Mouse (Mus musculus) mesoderm, embryonic 11.5 days (tissue): Measurements from ENCODE around the gene Zbtb12.
"Not testable (repeated sequence)": the region's sequence is repeated elsewhere in the genome, so short reads cannot be mapped to it uniquely, and the experiment has no call there.

Experiments used
- DNase-seq: peaks from one replicate; pipeline ENCODE4 v3.0.0-alpha.2; 2012; ENCODE audit warnings: low read depth, low spot score

The Zbtb12 gene

DNA sequence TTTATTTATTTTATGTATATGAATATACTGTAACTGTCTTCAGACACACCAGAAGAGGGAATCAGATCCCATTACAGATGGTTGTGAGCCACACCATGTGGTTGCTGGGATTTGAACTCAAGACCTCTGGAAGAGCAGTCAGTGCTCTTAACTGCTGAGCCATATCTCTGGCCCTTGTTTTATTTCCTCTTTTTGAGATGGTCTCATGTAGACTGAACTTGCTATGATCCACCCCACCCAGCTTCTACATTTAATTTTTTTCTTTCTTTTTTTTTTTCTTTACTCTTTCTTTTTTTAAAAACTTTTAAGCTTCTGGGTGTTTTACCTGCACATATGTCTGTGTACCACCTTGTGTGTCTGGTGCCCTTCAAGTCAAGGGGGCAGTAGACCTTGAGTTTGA, 21.5 kb downstream of the Zbtb12 start:
- not testable (repeated sequence) for DNase-seq

GRCm38 (mm10) chr17:34901948-34902347, 22.7 kb downstream of the Zbtb12 start:
- DNase-seq = not testable (repeated sequence)

DNA sequence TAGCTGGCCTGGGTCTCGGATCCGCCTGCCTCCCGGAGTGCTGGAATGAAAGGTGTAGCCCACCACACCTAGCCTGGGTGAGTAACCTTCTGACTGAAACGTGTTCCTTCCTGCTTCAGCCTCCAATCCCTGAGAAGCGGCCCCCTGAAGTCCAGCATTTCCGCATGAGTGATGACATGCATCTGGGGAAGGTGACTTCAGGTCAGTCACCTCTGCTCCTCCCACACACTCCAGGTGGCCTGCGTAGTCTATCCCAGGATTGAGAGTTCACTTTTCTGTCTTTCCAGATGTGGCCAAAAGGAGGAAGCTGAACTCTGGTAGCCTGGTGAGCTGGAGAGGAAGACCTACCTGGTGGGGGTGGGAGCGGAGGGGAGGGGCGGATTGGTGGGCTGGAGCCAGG, 23.6 kb downstream of the Zbtb12 start:
- no peak for DNase-seq

- no peak for DNase-seq
Observed at GRCm38 (mm10) chr17:34910982-34911381, 31.7 kb downstream of the Zbtb12 start.

DNA sequence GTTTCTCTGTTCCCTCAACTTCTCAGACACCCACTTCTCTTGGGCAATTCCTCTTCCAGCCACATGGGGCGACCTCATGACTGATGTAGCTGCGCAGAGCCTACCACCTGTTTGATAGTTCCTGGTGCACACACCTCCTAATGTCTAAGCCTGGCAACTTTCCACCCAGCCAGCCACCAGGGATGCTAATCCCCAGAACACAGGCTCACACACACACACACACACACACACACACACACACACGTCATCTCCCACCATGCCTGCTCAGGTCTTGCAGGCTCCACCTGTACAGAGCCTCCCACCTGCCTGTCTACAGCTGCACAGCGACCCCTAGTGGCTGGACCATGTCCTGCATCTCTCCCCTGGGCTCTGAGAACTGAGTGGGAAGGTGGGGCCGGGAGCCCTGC, 32.7 kb downstream of the Zbtb12 start:
- DNase-seq = peak; percentile 72

DNA sequence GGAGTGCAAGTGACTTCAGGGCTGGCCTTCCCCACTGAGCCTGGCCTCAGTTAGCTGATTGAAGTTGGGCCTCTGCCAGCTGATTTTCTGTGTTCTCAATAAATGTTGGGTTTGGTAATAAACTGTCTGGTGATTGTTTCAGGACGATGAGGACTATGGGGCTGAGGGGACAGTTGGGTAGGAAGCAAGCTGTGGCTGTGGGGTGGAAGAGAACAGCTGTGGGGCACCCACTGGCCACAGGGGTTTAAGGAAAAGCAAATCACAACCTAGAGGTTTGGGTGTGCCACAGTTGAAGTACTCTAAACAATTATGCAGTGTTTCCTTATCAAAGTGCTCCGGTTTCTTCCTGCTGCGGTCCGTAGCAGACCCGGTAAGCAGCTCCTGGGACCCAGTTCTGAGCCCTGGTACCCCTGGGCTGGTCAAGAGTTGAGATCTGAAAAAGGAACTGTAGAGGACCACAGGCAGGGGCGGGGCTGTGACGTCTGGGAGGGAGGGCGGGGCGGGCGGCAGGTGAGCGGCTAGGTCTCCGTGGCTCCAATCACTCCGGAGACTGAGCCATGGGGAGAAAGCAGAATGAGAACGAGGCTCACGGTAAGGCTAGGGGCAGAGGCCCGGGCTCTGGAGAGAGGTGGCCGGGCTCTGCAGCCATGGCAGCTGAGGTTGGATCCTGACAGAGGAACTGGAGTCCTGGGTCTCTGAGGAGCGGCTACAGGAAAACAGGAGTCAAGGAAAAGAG, 34.8 kb downstream of the Zbtb12 start, which contains the start of gene Slc44a4:
TSS of gene Slc44a4 (plus strand) at position 537 of the 736 bp plus-strand sequence.
- no peak for DNase-seq

DNA sequence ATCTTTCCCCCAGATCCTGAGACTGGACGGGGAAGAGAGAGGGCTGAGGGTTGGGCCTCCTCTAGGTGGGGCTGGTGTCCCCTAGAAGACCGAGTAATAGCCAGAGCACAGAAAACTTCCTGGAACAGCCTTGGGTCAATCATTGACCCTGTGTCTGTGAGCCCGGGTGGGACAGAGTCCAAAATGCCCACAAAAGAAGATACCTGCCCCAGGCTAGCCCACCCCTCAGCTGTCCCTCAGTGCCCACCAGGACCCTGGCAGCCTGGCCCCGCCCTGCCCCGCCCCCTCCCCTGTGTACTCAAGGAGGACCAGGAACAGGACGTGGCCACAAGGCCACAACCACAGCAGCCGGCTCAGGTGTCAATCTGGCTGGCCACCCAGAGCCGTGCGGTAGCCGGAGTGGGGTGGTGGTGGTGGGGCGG, 36.1 kb downstream of the Zbtb12 start:
- no peak for DNase-seq

- no peak for DNase-seq
Observed at GRCm38 (mm10) chr17:34916316-34916715, 37.0 kb downstream of the Zbtb12 start.

DNA sequence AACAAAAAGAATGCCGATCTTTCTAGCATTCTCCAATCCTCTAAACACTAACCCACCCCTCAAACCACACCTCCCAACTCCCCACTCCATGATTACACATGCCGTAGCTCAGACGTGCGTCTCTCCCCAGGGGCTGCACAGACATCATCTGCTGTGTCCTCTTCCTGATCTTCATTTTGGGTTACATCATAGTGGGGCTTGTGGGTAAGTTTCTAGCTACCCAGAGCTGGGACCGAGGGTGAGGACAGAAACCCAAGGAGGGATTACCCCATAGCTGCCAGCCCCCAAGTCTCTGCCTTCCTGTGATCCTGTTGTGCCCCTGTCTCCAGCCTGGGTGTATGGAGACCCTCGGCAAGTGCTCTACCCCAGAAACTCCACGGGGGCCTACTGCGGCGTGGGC, 37.9 kb downstream of the Zbtb12 start:
- DNase-seq = no peak

DNA sequence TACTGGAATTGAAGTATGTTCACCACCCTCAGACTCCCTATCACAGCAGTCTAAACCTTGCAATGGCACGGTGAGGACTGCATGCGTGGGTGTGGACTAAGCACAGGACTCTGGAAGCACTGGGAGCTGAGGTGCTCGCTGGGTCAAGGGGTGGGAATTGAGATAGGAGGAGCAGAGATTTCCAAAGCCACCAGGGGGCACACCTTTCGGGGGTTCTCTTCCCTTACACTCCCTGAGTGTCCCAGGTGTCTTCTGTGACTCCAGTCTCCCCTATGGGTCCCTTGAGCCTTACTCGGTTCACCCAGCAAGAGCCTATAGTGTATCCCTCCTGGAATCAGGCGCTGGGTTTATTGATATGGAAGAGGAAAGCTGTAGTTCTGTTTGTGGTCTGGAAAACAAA, 43.7 kb downstream of the Zbtb12 start:
- no peak for DNase-seq

GRCm38 (mm10) chr17:34924258-34924657, 45.0 kb downstream of the Zbtb12 start:
- DNase-seq = no peak

- no peak for DNase-seq
Observed at GRCm38 (mm10) chr17:34927306-34928019, 48.2 kb downstream of the Zbtb12 start.

DNA sequence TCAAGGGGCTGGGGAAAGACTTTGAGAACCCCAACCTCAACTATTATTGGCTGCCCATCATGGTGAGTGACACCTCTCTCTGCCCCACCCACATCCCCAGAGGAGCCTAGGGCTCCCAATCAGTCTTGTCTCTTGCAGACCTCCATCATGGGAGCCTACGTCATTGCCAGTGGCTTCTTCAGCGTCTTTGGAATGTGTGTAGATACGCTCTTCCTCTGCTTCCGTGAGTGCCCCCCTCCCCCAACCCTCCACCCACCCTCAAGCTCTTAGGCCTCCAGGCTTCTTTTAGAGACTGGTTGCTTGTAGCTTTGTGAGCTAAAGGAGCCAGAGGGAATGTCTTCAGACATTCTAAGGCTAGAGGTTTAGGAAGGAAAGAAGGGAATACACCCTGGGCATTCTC, 49.6 kb downstream of the Zbtb12 start:
- no peak for DNase-seq

- DNase-seq = peak; percentile 97
Observed at GRCm38 (mm10) chr17:34931061-34931734, 51.9 kb downstream of the Zbtb12 start, which contains the start of gene Neu1. Gene Neu1 (plus strand): TSS chr17:34931253.

DNA sequence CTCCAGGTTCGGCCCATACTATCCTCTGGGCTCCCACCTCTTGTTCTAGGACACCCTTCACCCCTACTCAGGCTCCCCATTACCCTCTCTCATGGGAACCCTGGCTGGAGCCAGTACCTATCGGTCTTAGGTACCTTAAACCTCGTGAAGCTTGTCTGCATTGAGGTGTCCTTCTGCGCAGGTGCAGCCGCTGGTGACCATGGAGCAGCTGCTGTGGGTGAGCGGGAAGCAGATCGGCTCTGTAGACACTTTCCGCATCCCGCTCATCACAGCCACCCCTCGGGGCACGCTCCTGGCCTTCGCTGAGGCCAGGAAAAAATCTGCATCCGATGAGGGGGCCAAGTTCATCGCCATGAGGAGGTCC, 52.4 kb downstream of the Zbtb12 start:
- no peak for DNase-seq

GRCm38 (mm10) chr17:34932287-34932686, 53.0 kb downstream of the Zbtb12 start:
- no peak for DNase-seq

DNA sequence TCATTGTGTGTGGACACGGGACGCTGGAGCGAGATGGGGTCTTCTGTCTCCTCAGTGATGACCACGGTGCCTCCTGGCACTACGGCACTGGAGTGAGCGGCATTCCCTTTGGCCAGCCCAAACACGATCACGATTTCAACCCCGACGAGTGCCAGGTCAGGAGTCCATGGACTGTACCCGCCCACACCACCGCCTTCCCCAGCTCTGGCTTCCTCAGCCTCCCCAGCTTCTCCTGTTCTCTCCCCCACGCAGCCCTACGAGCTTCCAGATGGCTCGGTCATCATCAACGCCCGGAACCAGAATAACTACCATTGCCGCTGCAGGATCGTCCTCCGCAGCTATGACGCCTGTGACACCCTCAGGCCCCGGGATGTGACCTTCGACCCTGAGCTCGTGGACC, 54.7 kb downstream of the Zbtb12 start:
- no peak for DNase-seq

- DNase-seq = no peak
Observed at GRCm38 (mm10) chr17:34934830-34935229, 55.5 kb downstream of the Zbtb12 start.

DNA sequence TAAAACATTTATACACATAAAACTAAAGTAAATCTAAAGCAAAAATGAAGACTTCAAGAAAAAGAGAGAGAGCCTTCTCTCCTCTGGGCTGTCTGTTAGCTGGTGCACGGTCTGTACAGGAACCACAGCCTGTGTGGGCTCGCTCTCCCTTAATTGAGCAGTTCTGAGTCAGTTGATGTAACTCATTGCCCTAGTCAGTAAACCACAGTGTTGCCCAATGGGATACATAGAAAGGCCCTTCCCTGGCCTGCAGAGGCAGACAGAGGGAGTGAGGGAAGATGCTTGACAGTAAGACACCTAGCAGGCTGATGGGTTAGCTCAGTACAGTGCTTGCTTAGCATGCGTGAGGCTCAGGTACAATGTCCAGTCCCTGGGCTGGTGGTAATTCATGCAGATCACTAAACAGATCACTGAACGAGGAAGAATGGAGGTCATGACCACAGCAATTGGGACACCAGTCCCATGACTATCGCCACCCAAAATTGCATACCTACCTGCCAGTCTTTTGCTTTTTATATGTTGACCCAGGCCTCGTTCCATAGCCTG, 58.8 kb downstream of the Zbtb12 start:
- no peak for DNase-seq

DNA sequence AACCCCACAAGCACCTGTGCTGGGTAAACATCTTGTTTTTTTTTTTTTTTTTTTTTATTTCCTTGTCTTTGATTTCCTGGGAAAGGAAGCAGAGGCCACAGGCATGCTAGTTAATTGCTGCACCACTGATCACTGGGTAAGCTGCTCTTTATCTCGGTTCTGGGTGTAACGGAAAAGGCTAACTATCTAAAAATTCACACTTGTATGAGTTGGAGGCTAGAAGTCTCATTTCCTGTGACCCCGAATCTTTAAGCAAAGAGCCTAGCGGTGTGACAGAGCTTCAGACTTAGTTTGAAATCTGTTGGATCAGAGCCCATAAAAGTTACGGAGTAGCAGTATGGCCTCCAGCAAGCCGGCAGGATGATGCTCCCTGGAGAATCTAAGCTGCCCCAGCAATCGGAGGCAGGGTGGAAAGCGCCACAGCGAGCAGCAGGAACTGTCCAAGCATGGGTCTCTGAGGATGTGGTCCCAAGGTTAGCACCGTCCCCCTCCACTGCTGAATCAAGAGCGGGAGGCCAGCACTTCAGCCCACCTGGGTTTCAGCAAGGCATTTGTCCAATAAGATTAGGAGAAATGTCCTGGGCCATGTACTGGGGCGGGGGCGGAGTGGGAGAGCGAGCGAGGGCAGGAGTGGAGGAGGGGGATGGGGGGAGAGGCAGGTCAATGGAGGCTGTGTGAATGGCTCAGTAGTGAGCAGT, 62.2 kb downstream of the Zbtb12 start:
- no peak for DNase-seq

- no peak for DNase-seq
Observed at GRCm38 (mm10) chr17:34943128-34943815, 64.0 kb downstream of the Zbtb12 start.
